Mouse (Mus musculus) megakaryocyte, embryonic 14.5 days (primary cell): ENCODE measurements around the gene Psg18. TPM values are rescaled to one million over a fixed set of nuclear protein-coding genes. Genes with fewer than 3 reads are reported as not detected.
"Not testable (repeated sequence)": the region's sequence is repeated elsewhere in the genome, so short reads cannot be mapped to it uniquely, and the experiment has no call there.

Experiments used
- H3K27me3 ChIP-seq: replicated peaks from 2 replicates; pipeline ENCODE3; 2012; ENCODE audit warnings: inconsistent platforms
- H3K36me3 ChIP-seq: replicated peaks from 2 replicates; pipeline ENCODE3; 2012; ENCODE audit warnings: low read length, inconsistent platforms, mixed read lengths
- H3K4me1 ChIP-seq: 2 replicates; pipeline ENCODE4 v1.6.1; 2012; ENCODE audit warnings: inconsistent platforms
- H3K4me3 ChIP-seq: replicated peaks from 2 replicates; pipeline ENCODE3; 2012; ENCODE audit warnings: moderate library complexity, mild to moderate bottlenecking, inconsistent platforms
- H3K9me3 ChIP-seq: 2 replicates; pipeline ENCODE4 v1.6.1; 2012; ENCODE audit warnings: inconsistent platforms
- FLI1 ChIP-seq: IDR thresholded peaks from 2 replicates; pipeline ENCODE4 v1.6.1; 2012; ENCODE audit warnings: low read length, inconsistent platforms, mixed read lengths
- GATA1 ChIP-seq: IDR thresholded peaks from 3 replicates; pipeline ENCODE4 v1.6.1; 2012; ENCODE audit warnings: mixed read lengths, low read length, inconsistent platforms, borderline replicate concordance
- polyA plus RNA-seq: library from polyadenylated mRNA; stranded (reverse); fragments of >175 nt; gene quantifications from 2 replicates; pipeline ENCODE4 v1.2.3, GENCODE M21; 2012; ENCODE audit warnings: low replicate concordance; ENCODE audit not compliant: insufficient read depth

The Psg18 gene
- not detected in 2 replicates for polyA plus RNA-seq

DNA sequence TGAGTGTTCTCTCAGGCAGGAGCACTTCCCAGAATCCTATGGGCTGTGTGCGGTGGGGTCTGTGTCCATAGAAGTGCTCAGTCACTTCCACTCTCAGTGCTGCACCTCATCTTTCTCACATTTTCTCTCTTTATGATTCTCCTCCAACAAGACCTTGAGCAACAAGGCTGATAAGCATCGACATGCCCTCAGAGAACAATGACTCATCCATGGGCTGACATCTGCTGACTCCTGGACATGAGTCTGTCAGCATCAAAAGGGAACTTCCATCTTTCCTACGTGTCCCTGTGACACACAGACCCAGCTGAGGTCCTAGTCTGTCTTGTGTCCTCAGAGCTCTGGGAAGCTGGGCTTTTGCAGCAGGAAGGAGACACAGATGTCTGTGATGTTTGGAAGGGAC, at the start of gene Psg18:
TSS of gene Psg18 (minus strand) at position 101 of the 400 bp plus-strand sequence.
- not testable (repeated sequence) for H3K4me3 ChIP-seq, H3K9me3 ChIP-seq, H3K27me3 ChIP-seq, H3K4me1 ChIP-seq, H3K36me3 ChIP-seq

DNA sequence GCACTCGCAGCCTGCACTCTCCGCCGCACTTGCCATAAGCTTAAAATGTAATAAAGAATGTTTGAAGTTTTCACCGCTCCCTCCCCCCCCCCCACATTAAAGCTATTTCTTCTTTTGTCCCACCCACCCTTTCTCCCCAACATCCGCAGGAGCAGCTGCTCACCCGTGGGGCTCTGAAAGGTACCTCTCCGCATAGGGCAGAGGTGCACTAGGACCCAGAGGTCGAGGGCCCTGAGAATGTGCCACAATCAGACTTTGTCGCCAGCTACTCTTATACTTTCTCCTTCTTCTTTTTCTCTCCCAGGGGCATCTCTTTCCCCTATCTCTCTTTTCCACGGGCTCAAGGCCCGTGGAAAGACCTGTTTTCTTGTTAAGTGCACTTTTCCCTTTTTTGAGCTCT, 48.6 kb upstream of the Psg18 start:
- TF ChIP-seq FLI1 (no peak), GATA1 (no peak)
- Histone ChIP-seq H3K36me3 (no peaks in the 10 kb centered on the region), H3K4me3 (peak overlapping the region; percentile 64), H3K9me3 (peaks cover 20% of the 10 kb centered on the region), H3K4me1 (no peaks in the 10 kb centered on the region), H3K27me3 (no peaks in the 10 kb centered on the region)

DNA sequence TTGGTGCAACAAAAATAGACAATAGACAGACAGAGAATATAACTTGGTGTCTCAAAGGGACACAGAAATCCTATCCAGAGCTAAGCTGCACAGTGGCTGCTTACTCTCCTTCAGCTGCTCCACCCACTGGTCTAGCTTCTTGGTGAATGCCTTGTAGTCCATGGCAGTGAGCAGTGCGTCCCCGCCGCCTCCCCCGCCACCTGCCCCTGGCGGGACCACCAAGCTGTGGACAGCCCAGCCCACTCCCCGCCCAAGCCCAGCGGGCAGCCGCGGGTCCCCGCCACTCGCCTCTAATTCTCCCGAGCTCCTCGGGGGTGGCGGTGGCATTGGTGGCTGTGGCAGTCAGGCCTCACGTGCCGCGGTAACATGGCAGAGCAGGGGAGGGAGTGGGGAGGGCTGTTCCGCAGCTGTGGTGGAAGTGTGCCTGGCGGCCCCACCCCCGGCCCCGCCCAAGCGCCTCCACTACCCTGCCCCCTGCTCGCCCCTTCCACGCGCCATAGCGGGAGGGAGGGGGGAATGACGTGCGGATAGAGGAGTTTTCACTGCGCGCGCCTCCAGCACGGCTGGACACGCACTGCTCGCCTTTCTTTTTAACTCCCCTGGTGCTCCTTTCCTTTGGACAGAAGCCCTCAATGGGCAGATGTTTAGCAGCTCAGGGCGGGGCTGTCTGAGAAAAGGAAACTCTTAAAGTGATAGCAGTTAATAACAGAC, 47.9 kb upstream of the Psg18 start:
- no peaks in the 10 kb centered on the region for H3K4me1 ChIP-seq
- H3K36me3 ChIP-seq, result no peaks in the 10 kb centered on the region
- H3K27me3 ChIP-seq, result no peaks in the 10 kb centered on the region
- H3K9me3 ChIP-seq, result peaks cover 17% of the 10 kb centered on the region
- H3K4me3 ChIP-seq, result peak overlapping the region; percentile 78
- TF ChIP-seq FLI1, result no peak
- TF ChIP-seq GATA1, result no peak

DNA sequence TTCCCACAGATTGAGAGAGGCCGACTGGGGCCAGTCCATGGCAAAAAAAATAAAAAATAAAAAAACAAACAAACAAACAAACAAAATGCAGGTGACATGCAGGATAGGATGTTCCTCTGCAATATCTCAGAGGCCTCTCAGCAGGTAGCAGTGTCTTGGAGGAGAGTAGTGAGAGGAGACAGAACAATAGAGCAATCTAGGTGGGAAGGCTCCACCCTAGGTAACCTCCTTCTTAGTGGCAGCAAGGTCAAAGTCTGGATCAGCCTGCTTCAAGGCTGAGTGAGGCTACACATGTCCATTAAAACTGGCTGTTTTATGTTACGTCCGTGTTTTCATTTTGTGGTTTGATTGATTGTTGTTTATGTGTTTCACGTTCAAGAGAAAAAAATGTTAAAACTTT, 36.7 kb upstream of the Psg18 start:
- peaks cover 14% of the 10 kb centered on the region for H3K9me3 ChIP-seq
- not testable (repeated sequence) for H3K36me3 ChIP-seq, H3K4me1 ChIP-seq, H3K4me3 ChIP-seq, H3K27me3 ChIP-seq

DNA sequence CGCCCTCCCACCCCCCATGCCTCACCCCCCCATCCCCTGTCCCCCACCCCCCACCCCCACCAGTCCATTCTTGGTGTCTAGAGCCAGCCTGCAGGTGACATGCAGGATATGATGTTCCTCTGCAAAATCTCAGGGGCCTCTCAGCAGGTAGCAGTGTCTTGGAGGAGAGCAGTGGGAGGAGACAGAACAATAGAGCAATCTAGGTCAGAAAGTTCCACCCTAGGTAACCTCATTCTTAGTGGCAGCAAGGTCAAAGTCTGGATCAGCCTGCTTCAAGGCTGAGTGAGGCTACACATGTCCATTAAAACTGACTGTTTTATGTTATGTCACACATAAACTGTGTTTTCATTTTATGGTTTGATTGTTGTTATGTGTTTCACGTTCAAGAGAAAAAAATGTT, 23.5 kb upstream of the Psg18 start:
- TF ChIP-seq FLI1, result no peak
- H3K4me1 ChIP-seq, result no peaks in the 10 kb centered on the region
- H3K36me3 ChIP-seq, result no peaks in the 10 kb centered on the region
- H3K9me3 ChIP-seq, result peaks cover 36% of the 10 kb centered on the region
- H3K27me3 ChIP-seq, result no peaks in the 10 kb centered on the region
- H3K4me3 ChIP-seq, result no peak overlapping the region

DNA sequence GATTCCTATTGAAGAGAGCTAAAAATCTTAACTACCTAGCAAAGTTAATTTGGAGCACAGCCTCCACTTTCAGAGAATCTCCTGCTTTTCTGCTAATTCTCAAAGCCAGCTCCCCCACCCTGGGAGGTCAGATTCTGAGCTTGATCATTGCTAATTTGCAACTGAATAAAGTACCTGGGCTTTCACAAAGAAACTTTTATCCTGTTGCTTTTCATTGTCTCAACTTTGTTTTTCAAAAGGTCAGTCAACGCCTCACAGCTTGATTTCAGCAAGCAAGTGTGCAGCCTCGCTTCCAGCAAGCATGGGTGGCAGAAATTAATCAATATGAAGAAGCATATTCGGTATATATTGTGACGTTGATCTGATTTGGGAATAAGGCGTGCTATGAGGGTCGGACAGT, 19.4 kb downstream of the Psg18 start:
- not testable (repeated sequence) for H3K4me1 ChIP-seq, H3K36me3 ChIP-seq, H3K4me3 ChIP-seq, H3K27me3 ChIP-seq
- peaks cover 23% of the 10 kb centered on the region for H3K9me3 ChIP-seq

Other genes with a start within 250 kb of the Psg18 start
- not detected in 2 replicates for gene Igfl3, start 178.5 kb downstream of the Psg18 start, polyA plus RNA-seq
- gene Mill1, start 109.7 kb downstream of the Psg18 start, polyA plus RNA-seq, result not detected in 2 replicates
- not detected in 2 replicates for gene Psg28, start 77.0 kb upstream of the Psg18 start, polyA plus RNA-seq
- not detected in 2 replicates for gene Psg26, start 129.2 kb upstream of the Psg18 start, polyA plus RNA-seq
- gene Psg25, start 177.3 kb upstream of the Psg18 start, polyA plus RNA-seq, result not detected in 2 replicates
- not detected in 2 replicates for gene Psg27, start 212.3 kb upstream of the Psg18 start, polyA plus RNA-seq